Mouse (Mus musculus): ENCODE results near the gene Ppm1n. TPM values are rescaled to one million over a fixed set of nuclear protein-coding genes. Genes with fewer than 3 reads are reported as not detected.
A peak's percentile ranks its signal among the peaks of the same experiment; 100 is the strongest.

Ppm1n gene
- polyA plus RNA-seq, 1 experiment, result 0.05 TPM

- Histone ChIP-seq H3K79me2 (ENCODE audit: control insufficient read depth, insufficient read depth) (peaks cover 86% of the 10 kb centered on the region), H3K27me3 (ENCODE audit: control insufficient read depth, insufficient read depth, insufficient read length) (no peaks in the 10 kb centered on the region)
Measured at GRCm38 (mm10) chr7:19236411-19236810, 43.5 kb downstream of the Ppm1n start.

GRCm38 (mm10) chr7:19235092-19235671, 44.7 kb downstream of the Ppm1n start:
- no peaks in the 10 kb centered on the region for H3K36me3 ChIP-seq (ENCODE audit: control insufficient read depth, insufficient read depth)

More at GRCm38 (mm10) chr7:19236411-19236810, 43.5 kb downstream of the Ppm1n start:
- H3K36me3 ChIP-seq (ENCODE audit: control insufficient read depth, insufficient read depth), result no peaks in the 10 kb centered on the region
- H3K79me3 ChIP-seq (ENCODE audit: low read depth), result peaks cover 39% of the 10 kb centered on the region
- H3K4me3 ChIP-seq (ENCODE audit: insufficient read depth, poor library complexity, severe bottlenecking), result no peak overlapping the region
- TF ChIP-seq MYOG (IDR thresholded peaks at IDR 0.05; ENCODE audit: control insufficient read depth, extremely low read depth, insufficient read length) (no peak), USF1 (IDR thresholded peaks at IDR 0.05; ENCODE audit: low read depth) (no peak), MAX (IDR thresholded peaks at IDR 0.05) (no peak), FOSL1 (IDR thresholded peaks at IDR 0.05; ENCODE audit: insufficient read depth, low read length, poor library complexity, severe bottlenecking) (no peak), CTCF (IDR thresholded peaks at IDR 0.05; ENCODE audit: control insufficient read depth, insufficient read depth, insufficient read length) (no peak), CEBPB (IDR thresholded peaks at IDR 0.05; ENCODE audit: low read depth) (no peak), MYOD1 (IDR thresholded peaks at IDR 0.05; ENCODE audit: control insufficient read depth, insufficient read length, low read depth) (no peak)
- H3ac ChIP-seq (ENCODE audit: control insufficient read depth, insufficient read length, low read depth), result no peak overlapping the region

GRCm38 (mm10) chr7:19234652-19235051, 45.2 kb downstream of the Ppm1n start:
- no peak overlapping the region for H3ac ChIP-seq (ENCODE audit: control insufficient read depth, insufficient read length, low read depth)
- H3K4me3 ChIP-seq (ENCODE audit: insufficient read depth, poor library complexity, severe bottlenecking), result no peak overlapping the region
- peak; percentile 85 for TF ChIP-seq MYOD1 (IDR thresholded peaks at IDR 0.05; ENCODE audit: control insufficient read depth, insufficient read length, low read depth)
- no peak for TF ChIP-seq FOSL1 (IDR thresholded peaks at IDR 0.05; ENCODE audit: insufficient read depth, low read length, poor library complexity, severe bottlenecking)
- TF ChIP-seq CTCF (IDR thresholded peaks at IDR 0.05; ENCODE audit: control insufficient read depth, insufficient read depth, insufficient read length), result no peak
- TF ChIP-seq USF1 (IDR thresholded peaks at IDR 0.05; ENCODE audit: low read depth), result no peak
- no peak for TF ChIP-seq CEBPB (IDR thresholded peaks at IDR 0.05; ENCODE audit: low read depth)
- no peak for TF ChIP-seq MAX (IDR thresholded peaks at IDR 0.05)
- H3K79me2 ChIP-seq (ENCODE audit: control insufficient read depth, insufficient read depth), result peaks cover 86% of the 10 kb centered on the region
- no peaks in the 10 kb centered on the region for H3K27me3 ChIP-seq (ENCODE audit: control insufficient read depth, insufficient read depth, insufficient read length)
- H3K79me3 ChIP-seq (ENCODE audit: low read depth), result peaks cover 45% of the 10 kb centered on the region
- no peaks in the 10 kb centered on the region for H3K36me3 ChIP-seq (ENCODE audit: control insufficient read depth, insufficient read depth)

More at GRCm38 (mm10) chr7:19235092-19235671, 44.7 kb downstream of the Ppm1n start:
- no peak overlapping the region for H3K4me3 ChIP-seq (ENCODE audit: insufficient read depth, poor library complexity, severe bottlenecking)
- TF ChIP-seq CTCF (IDR thresholded peaks at IDR 0.05; ENCODE audit: control insufficient read depth, insufficient read depth, insufficient read length) (no peak), USF1 (IDR thresholded peaks at IDR 0.05; ENCODE audit: low read depth) (no peak), CEBPB (IDR thresholded peaks at IDR 0.05; ENCODE audit: low read depth) (no peak), MYOG (IDR thresholded peaks at IDR 0.05; ENCODE audit: control insufficient read depth, extremely low read depth, insufficient read length) (no peak), MYOD1 (IDR thresholded peaks at IDR 0.05; ENCODE audit: control insufficient read depth, insufficient read length, low read depth) (no peak), MAX (IDR thresholded peaks at IDR 0.05) (no peak), FOSL1 (IDR thresholded peaks at IDR 0.05; ENCODE audit: insufficient read depth, low read length, poor library complexity, severe bottlenecking) (no peak)
- peaks cover 86% of the 10 kb centered on the region for H3K79me2 ChIP-seq (ENCODE audit: control insufficient read depth, insufficient read depth)
- H3K27me3 ChIP-seq (ENCODE audit: control insufficient read depth, insufficient read depth, insufficient read length), result no peaks in the 10 kb centered on the region
- no peak overlapping the region for H3ac ChIP-seq (ENCODE audit: control insufficient read depth, insufficient read length, low read depth)
- H3K79me3 ChIP-seq (ENCODE audit: low read depth), result peaks cover 42% of the 10 kb centered on the region

- Histone ChIP-seq H3K27me3 (ENCODE audit: control insufficient read depth, insufficient read depth, insufficient read length) (no peaks in the 10 kb centered on the region), H3K79me2 (ENCODE audit: control insufficient read depth, insufficient read depth) (peaks cover 81% of the 10 kb centered on the region), H3K79me3 (ENCODE audit: low read depth) (peaks cover 48% of the 10 kb centered on the region), H3K36me3 (ENCODE audit: control insufficient read depth, insufficient read depth) (no peaks in the 10 kb centered on the region), H3K4me3 (ENCODE audit: insufficient read depth, poor library complexity, severe bottlenecking) (no peak overlapping the region), H3ac (ENCODE audit: control insufficient read depth, insufficient read length, low read depth) (no peak overlapping the region)
- TF ChIP-seq USF1 (IDR thresholded peaks at IDR 0.05; ENCODE audit: low read depth) (no peak), MAX (IDR thresholded peaks at IDR 0.05) (no peak), MYOG (IDR thresholded peaks at IDR 0.05; ENCODE audit: control insufficient read depth, extremely low read depth, insufficient read length) (no peak), CEBPB (IDR thresholded peaks at IDR 0.05; ENCODE audit: low read depth) (no peak), CTCF (IDR thresholded peaks at IDR 0.05; ENCODE audit: control insufficient read depth, insufficient read depth, insufficient read length) (no peak), MYOD1 (IDR thresholded peaks at IDR 0.05; ENCODE audit: control insufficient read depth, insufficient read length, low read depth) (no peak), FOSL1 (IDR thresholded peaks at IDR 0.05; ENCODE audit: insufficient read depth, low read length, poor library complexity, severe bottlenecking) (no peak)
Measured at GRCm38 (mm10) chr7:19231849-19232248, 48.0 kb downstream of the Ppm1n start.

- Histone ChIP-seq H3K79me2 (ENCODE audit: control insufficient read depth, insufficient read depth) (peaks cover 72% of the 10 kb centered on the region), H3K27me3 (ENCODE audit: control insufficient read depth, insufficient read depth, insufficient read length) (no peaks in the 10 kb centered on the region), H3ac (ENCODE audit: control insufficient read depth, insufficient read length, low read depth) (no peak overlapping the region), H3K79me3 (ENCODE audit: low read depth) (peaks cover 48% of the 10 kb centered on the region), H3K36me3 (ENCODE audit: control insufficient read depth, insufficient read depth) (no peaks in the 10 kb centered on the region), H3K4me3 (ENCODE audit: insufficient read depth, poor library complexity, severe bottlenecking) (no peak overlapping the region)
- TF ChIP-seq FOSL1 (IDR thresholded peaks at IDR 0.05; ENCODE audit: insufficient read depth, low read length, poor library complexity, severe bottlenecking), result no peak
- TF ChIP-seq USF1 (IDR thresholded peaks at IDR 0.05; ENCODE audit: low read depth), result no peak
- TF ChIP-seq MAX (IDR thresholded peaks at IDR 0.05), result no peak
- TF ChIP-seq CEBPB (IDR thresholded peaks at IDR 0.05; ENCODE audit: low read depth), result no peak
- TF ChIP-seq CTCF (IDR thresholded peaks at IDR 0.05; ENCODE audit: control insufficient read depth, insufficient read depth, insufficient read length), result no peak
- no peak for TF ChIP-seq MYOD1 (IDR thresholded peaks at IDR 0.05; ENCODE audit: control insufficient read depth, insufficient read length, low read depth)
- TF ChIP-seq MYOG (IDR thresholded peaks at IDR 0.05; ENCODE audit: control insufficient read depth, extremely low read depth, insufficient read length), result no peak
Measured at GRCm38 (mm10) chr7:19230899-19231298, 49.0 kb downstream of the Ppm1n start.

All from C2C12 (cell line).